Mouse (Mus musculus) midbrain, embryonic 14.5 days (tissue): ENCODE data around the gene Armcx1. TPM values are rescaled to one million over a fixed set of nuclear protein-coding genes. Genes with fewer than 3 reads are reported as not detected.
"Not testable (repeated sequence)": the region's sequence is repeated elsewhere in the genome, so short reads cannot be mapped to it uniquely, and the experiment has no call there.

Experiments
- ATAC-seq: fragments of 200-750 bp; cut with Nextera tagmentation; 2 replicates; pipeline ENCODE4 v1.8.0; 2017; ENCODE audit warnings: moderate number of reproducible peaks, moderate library complexity; ENCODE audit not compliant: low FRiP score, low TSS enrichment
- DNase-seq: peaks from one replicate; pipeline ENCODE4 v3.0.0-alpha.2; 2015
- H3K27ac ChIP-seq: fragments of 300-500 bp; sonication (generic); replicated peaks from 2 replicates; pipeline ENCODE4 v1.5.1; 2014; ENCODE audit warnings: mild to moderate bottlenecking, low read depth, low read length, moderate library complexity
- H3K27me3 ChIP-seq: fragments of 300-500 bp; sonication (generic); 2 replicates; pipeline ENCODE4 v1.6.1; 2014; ENCODE audit warnings: low read length, control low read depth, mixed read lengths; ENCODE audit not compliant: control insufficient read depth, insufficient read depth
- H3K36me3 ChIP-seq: fragments of 300-500 bp; sonication (generic); 2 replicates; pipeline ENCODE4 v1.6.1; 2014; ENCODE audit warnings: low read length, control low read depth; ENCODE audit not compliant: control insufficient read depth, insufficient read depth
- H3K4me1 ChIP-seq: fragments of 300-500 bp; sonication (generic); 2 replicates; pipeline ENCODE4 v1.6.1; 2014; ENCODE audit warnings: mild to moderate bottlenecking, antibody characterized with exemption, low read length, control low read depth; ENCODE audit not compliant: control insufficient read depth, insufficient read depth
- H3K4me2 ChIP-seq: fragments of 300-500 bp; sonication (generic); 2 replicates; pipeline ENCODE4 v1.6.1; 2014; ENCODE audit warnings: mild to moderate bottlenecking, low read length, moderate library complexity
- H3K4me3 ChIP-seq: fragments of 300-500 bp; sonication (generic); replicated peaks from 2 replicates; pipeline ENCODE4 v1.5.1; 2014; ENCODE audit warnings: low read depth, low read length
- H3K9ac ChIP-seq: fragments of 300-500 bp; sonication (generic); replicated peaks from 2 replicates; pipeline ENCODE4 v1.6.1; 2014; ENCODE audit warnings: mild to moderate bottlenecking, low read length, moderate library complexity
- H3K9me3 ChIP-seq: fragments of 300-500 bp; sonication (generic); 2 replicates; pipeline ENCODE4 v1.6.1; 2016; ENCODE audit warnings: low read length, control low read depth, mixed read lengths; ENCODE audit not compliant: control insufficient read depth
- WGBS: fragments of 180-500 bp; shearing (Covaris S2); extraction: QIAGEN DNeasy Blood & Tissue Kit; methylation state at CpG from one replicate; pipeline ENCODE4 v1.1.7; 2014; 5-methylcytosine and 5-hydroxymethylcytosine counted together
- polyA plus RNA-seq: library from polyadenylated mRNA; unstranded; fragments of >200 nt; fragmentation: Nextera tagmentation; extraction: Ambion mirVana; gene quantifications from 2 replicates; pipeline ENCODE4 v1.2.1, GENCODE M21; 2014

The Armcx1 gene
- polyA plus RNA-seq, 1 experiment from 2014 or later, result 70.1 TPM

DNA sequence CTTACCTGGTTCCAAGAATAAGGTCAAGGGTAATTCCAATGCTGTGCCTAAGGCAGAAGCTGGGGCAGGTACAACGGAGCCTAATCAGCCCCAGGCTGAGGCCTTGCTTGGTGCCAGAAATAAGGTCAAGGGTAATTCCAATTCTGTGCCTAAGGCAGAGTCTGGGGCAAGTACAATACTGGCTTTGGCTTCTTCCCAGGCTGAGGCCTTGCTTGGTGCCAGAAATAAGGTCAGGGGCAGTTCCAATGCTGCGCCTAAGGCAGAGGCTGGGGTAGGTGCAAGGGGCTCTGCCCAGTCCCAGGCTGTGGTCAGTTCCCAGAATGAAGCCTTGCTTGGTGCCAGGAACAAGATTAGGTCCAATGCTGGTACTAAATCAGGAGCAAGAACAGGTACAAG lies 26.2 kb upstream of the Armcx1 start:
- Histone ChIP-seq H3K27ac (no peak overlapping the region), H3K27me3 (no peaks in the 10 kb centered on the region), H3K4me2 (no peak overlapping the region), H3K4me3 (no peak overlapping the region), H3K4me1 (no peaks in the 10 kb centered on the region), H3K36me3 (peaks cover 49% of the 10 kb centered on the region), H3K9me3 (no peaks in the 10 kb centered on the region), H3K9ac (no peak overlapping the region)
- DNase-seq (no peak), ATAC-seq (no peak)
- WGBS, result 84% methylated on average over 2 of the region's 2 CpGs

GRCm38 (mm10) chrX:134716863-134717262 lies 900 bp upstream of the Armcx1 start:
- no peaks in the 10 kb centered on the region for H3K9me3 ChIP-seq
- H3K4me3 ChIP-seq, result no peak overlapping the region
- DNase-seq (peak; percentile 33), ATAC-seq (no peak)
- H3K4me2 ChIP-seq, result peak overlapping the region; percentile 61
- peaks cover 15% of the 10 kb centered on the region for H3K36me3 ChIP-seq
- H3K27me3 ChIP-seq, result no peaks in the 10 kb centered on the region; the same call in 1 of the 2 replicates
- 27% methylated on average over 3 of the region's 3 CpGs for WGBS
- H3K9ac ChIP-seq, result no peak overlapping the region
- H3K4me1 ChIP-seq, result no peaks in the 10 kb centered on the region
- 0 out of 2 replicates have a peak overlapping the region, but pooled peaks have one; percentile 13 for H3K27ac ChIP-seq

DNA sequence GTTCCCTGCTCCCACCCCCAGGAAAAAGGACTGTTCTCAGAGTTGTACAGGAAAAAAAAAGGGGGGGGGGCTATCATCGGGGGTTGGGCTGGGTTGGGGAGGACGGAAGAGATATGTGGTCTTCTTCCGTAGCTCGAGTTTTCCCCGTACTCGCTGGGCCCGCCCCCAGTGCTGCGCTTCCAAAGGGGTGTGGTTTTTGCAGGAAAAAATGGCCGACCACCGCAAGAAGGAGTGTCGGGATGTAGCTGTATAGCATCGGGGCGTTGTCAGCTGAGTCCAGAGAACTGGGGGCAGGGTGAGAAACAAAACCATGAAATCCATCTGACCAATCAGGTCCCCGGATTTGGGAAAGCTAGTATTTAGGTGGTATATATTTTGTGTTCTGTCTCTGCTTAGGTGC lies 761 bp downstream of the Armcx1 start:
- peak overlapping the region; percentile 43 for H3K4me3 ChIP-seq
- 16% methylated on average over 14 of the region's 14 CpGs for WGBS

GRCm38 (mm10) chrX:134723762-134724161 lies 6.0 kb downstream of the Armcx1 start:
- H3K4me2 ChIP-seq, H3K27ac ChIP-seq, H3K4me1 ChIP-seq, ATAC-seq, H3K9ac ChIP-seq, DNase-seq, H3K27me3 ChIP-seq, H3K4me3 ChIP-seq, H3K9me3 ChIP-seq: not testable (repeated sequence)
- WGBS, result 50% methylated on average over 2 of the region's 2 CpGs
- peaks cover 15% of the 10 kb centered on the region for H3K36me3 ChIP-seq

More for the DNA sequence above, 761 bp downstream of the Armcx1 start:
- ATAC-seq (peak; percentile 83), DNase-seq (peak; percentile 81)
- H3K9ac ChIP-seq, result peak overlapping the region; percentile 64
- no peaks in the 10 kb centered on the region; the same call in 1 of the 2 replicates for H3K27me3 ChIP-seq
- H3K36me3 ChIP-seq, result peaks cover 15% of the 10 kb centered on the region
- H3K4me1 ChIP-seq, result no peaks in the 10 kb centered on the region
- H3K9me3 ChIP-seq, result no peaks in the 10 kb centered on the region
- peak overlapping the region; percentile 92 for H3K27ac ChIP-seq
- peak overlapping the region; percentile 61 for H3K4me2 ChIP-seq

DNA sequence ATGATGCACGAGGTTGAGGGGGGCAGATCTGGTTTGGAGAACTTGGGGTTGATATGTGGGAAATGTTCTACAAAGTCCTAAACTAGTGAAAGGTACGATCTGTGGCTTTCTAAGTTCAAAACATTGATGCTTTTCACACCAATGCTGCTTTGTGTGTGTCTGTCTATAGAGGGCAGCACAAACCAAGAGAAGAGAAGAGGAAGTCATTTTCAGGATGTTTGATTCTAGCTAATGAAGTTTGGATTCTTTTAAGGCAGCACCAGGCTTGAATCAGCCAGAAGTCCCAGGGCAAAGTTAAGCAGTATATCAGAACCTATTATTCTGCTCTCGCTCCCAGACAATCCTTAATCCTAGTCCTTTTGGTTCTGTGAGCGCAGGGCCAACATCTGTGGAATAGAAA lies 12.0 kb downstream of the Armcx1 start:
- no peak overlapping the region for H3K4me3 ChIP-seq
- H3K9ac ChIP-seq, result no peak overlapping the region
- 50% methylated on average over 4 of the region's 4 CpGs for WGBS
- no peaks in the 10 kb centered on the region for H3K36me3 ChIP-seq
- no peak overlapping the region for H3K4me2 ChIP-seq
- H3K9me3 ChIP-seq, result no peaks in the 10 kb centered on the region
- H3K27me3 ChIP-seq, result 0 out of 2 replicates have a peak, but pooled peaks cover 3% of the 10 kb centered on the region
- ATAC-seq, result no peak
- H3K4me1 ChIP-seq, result no peaks in the 10 kb centered on the region
- DNase-seq, result peak; percentile 68
- H3K27ac ChIP-seq, result no peak overlapping the region

DNA sequence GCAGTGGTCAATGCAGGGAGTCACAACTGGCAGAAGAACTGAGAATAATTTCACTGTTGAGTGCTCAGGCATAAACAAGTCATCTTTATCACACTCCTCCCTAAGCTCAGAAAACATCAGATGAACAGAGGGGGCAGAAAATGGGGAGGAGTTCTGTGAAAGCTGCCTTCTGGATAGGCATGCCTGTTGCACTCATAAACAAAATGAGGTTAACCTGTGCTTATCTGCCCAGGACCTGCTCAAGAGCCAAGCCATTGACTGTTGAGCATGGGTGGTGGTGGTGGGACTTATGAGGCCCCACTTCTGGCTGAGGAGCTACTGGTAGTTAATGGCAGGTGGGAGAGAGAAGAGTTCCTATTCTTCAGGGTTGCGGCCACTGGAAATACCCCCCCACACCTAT lies 20.0 kb downstream of the Armcx1 start:
- no peak overlapping the region for H3K4me3 ChIP-seq
- H3K27me3 ChIP-seq, result no peaks in the 10 kb centered on the region
- WGBS, result 100% methylated on average over 1 of the region's 1 CpGs
- H3K4me1 ChIP-seq, result no peaks in the 10 kb centered on the region
- H3K36me3 ChIP-seq, result no peaks in the 10 kb centered on the region
- H3K27ac ChIP-seq, result no peak overlapping the region
- DNase-seq (no peak), ATAC-seq (no peak)
- no peaks in the 10 kb centered on the region for H3K9me3 ChIP-seq
- no peak overlapping the region for H3K9ac ChIP-seq
- H3K4me2 ChIP-seq, result no peak overlapping the region

GRCm38 (mm10) chrX:134739160-134739559 lies 21.4 kb downstream of the Armcx1 start:
- no peak for ATAC-seq
- H3K4me3 ChIP-seq, result no peak overlapping the region
- H3K9me3 ChIP-seq, result no peaks in the 10 kb centered on the region
- no peaks in the 10 kb centered on the region for H3K4me1 ChIP-seq
- no peaks in the 10 kb centered on the region for H3K27me3 ChIP-seq
- no peak overlapping the region for H3K9ac ChIP-seq
- no peak overlapping the region for H3K27ac ChIP-seq
- no peak for DNase-seq
- H3K36me3 ChIP-seq, result no peaks in the 10 kb centered on the region
- WGBS, result 65% methylated on average over 4 of the region's 4 CpGs
- no peak overlapping the region for H3K4me2 ChIP-seq

DNA sequence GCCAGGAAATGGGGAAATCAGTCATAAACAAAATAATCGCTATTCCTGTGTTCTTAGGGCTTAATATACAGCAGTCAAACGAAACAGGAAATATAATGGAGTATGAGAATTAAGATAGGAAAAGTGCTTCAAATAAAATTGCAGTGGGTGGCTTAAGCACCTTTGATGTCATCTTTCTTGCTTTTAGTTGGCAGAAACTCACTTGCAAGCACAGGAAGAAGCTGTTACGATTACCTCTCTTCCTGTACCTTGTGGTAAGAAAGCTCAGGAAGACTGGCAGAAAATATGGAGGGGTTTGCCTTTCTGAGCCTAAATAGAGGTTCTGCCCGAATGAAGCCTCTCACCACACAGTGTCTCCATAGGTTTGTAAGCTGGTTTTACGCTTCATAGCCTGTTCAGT lies 24.1 kb downstream of the Armcx1 start:
- H3K27me3 ChIP-seq, result no peaks in the 10 kb centered on the region
- no peak overlapping the region for H3K4me3 ChIP-seq
- no peak overlapping the region for H3K9ac ChIP-seq
- H3K36me3 ChIP-seq, result no peaks in the 10 kb centered on the region
- DNase-seq (no peak), ATAC-seq (no peak)
- no peak overlapping the region for H3K27ac ChIP-seq
- H3K4me2 ChIP-seq, result no peak overlapping the region
- no peaks in the 10 kb centered on the region for H3K9me3 ChIP-seq
- WGBS, result 62% methylated on average over 5 of the region's 5 CpGs
- no peaks in the 10 kb centered on the region for H3K4me1 ChIP-seq

- no peak overlapping the region for H3K4me2 ChIP-seq
- H3K9ac ChIP-seq, result no peak overlapping the region
- H3K36me3 ChIP-seq, result no peaks in the 10 kb centered on the region
- no peaks in the 10 kb centered on the region for H3K9me3 ChIP-seq
- no peaks in the 10 kb centered on the region for H3K27me3 ChIP-seq
- 29% methylated on average over 5 of the region's 5 CpGs for WGBS
- peak; percentile 76 for DNase-seq
- no peak overlapping the region for H3K27ac ChIP-seq
- ATAC-seq, result no peak
- no peak overlapping the region for H3K4me3 ChIP-seq
- peaks cover 4% of the 10 kb centered on the region; the same call in 1 of the 2 replicates for H3K4me1 ChIP-seq
Observed at GRCm38 (mm10) chrX:134746459-134746858, 28.7 kb downstream of the Armcx1 start.
